Mouse (Mus musculus) left cerebral cortex, adult 2 months (tissue): ENCODE results near the gene Oxsm. TPM values are rescaled to one million over a fixed set of nuclear protein-coding genes. Genes with fewer than 3 reads are reported as not detected.

Experiments
- DNase-seq, 2 experiments: peaks; one replicate each; pipeline ENCODE4 v3.0.0; 2021 to 2022; ENCODE audit warnings: low spot score in 2 of 2, mixed read lengths in 1 of 2; ENCODE audit errors: extremely low spot score in 1 of 2
- H3K27ac ChIP-seq: fragments of 200-600 bp; 2 replicates; pipeline ENCODE4 v1.8.1; 2022
- H3K4me3 ChIP-seq: fragments of 200-600 bp; 2 replicates; pipeline ENCODE4 v1.8.1; 2022
- CTCF ChIP-seq: fragments of 200-600 bp; IDR thresholded peaks from 2 replicates; pipeline ENCODE4 v1.8.1; 2022; ENCODE audit warnings: antibody characterized with exemption, mild to moderate bottlenecking, moderate library complexity
- intact Hi-C: fragments of 180-260 bp; cut with DNase I; formaldehyde crosslinking; loops from one replicate; pipeline ENCODE4 v1.15.1; 2025
- long read RNA-seq, 2 experiments: library from polyadenylated mRNA; stranded (forward); transcript quantifications; one replicate each; pipeline ENCODE4 v2.0.0; 2021; ENCODE audit warnings: borderline mapping rate in 2 of 2
- total RNA-seq, 2 experiments: library from RNA; stranded (reverse); gene quantifications; 2 replicates each; pipeline ENCODE4 v1.2.3; 2021

Oxsm gene
- total RNA-seq, result 10 to 100 TPM; 10.1 to 10.4 TPM
- long read RNA-seq, experiment 1, partial matches to known transcripts, result 0 of 4 reads
- long read RNA-seq, experiment 1, other reads (novel, unspliced or antisense), result 3 of 4 reads
- long read RNA-seq, experiment 2, result 0 reads

DNA sequence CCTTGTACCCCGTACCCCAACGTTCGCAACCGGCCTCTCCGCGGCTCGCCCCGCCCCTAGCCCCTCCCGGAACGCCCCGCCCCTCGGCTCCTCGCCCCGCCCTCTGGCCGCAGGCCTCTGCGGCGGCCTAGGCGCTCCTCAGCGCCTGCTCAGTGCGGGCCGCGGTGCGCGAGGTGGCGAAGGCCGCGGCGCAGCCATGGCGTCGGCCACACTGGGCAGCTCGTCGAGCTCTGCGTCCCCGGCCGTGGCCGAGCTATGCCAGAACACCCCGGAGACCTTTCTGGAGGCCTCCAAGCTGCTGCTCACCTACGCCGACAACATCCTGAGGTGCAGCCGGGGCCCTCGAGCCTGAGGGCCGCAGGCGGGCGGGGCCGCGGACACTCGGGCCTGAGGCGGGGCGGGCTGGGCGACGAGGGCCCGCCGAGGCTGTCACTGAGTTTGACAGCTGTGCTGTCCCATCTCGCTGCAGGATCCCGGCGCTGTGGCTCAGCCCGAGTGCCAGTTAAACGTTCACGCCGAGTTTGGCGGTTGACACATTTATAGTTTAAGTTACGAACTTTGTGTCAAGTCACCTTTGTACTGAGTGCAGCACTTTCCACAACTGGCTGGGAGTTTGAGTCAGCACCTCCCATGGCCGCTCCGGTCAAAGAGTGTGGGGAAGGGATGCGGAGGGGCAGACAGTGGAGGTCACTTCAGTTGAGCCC is at the start of gene Oxsm, which contains the start of gene Ngly1:
TSS of gene Oxsm (minus strand) at position 638 of the 704 bp plus-strand sequence.
TSS of gene Ngly1 (plus strand) at position 110 of the 704 bp plus-strand sequence.
- intact Hi-C loops, result loop anchor here (2.0 kb wide), 1 partner anchor 115 kb away; the partner anchor contains the start of gene Top2b
- peak; percentile 83 to 86 for DNase-seq
- Histone ChIP-seq H3K27ac (peak within 1 kb of the TSS; percentile 98), H3K4me3 (peak within 1 kb of the TSS; percentile 96)
- no peak for TF ChIP-seq CTCF

- no peak for DNase-seq
- Histone ChIP-seq H3K4me3 (no peak overlapping the region), H3K27ac (peak overlapping the region; percentile 34)
- intact Hi-C loops, result no loop called here
- no peak for TF ChIP-seq CTCF
Observed at GRCm38 (mm10) chr14:16296816-16297468, 47.3 kb upstream of the Oxsm start.

DNA sequence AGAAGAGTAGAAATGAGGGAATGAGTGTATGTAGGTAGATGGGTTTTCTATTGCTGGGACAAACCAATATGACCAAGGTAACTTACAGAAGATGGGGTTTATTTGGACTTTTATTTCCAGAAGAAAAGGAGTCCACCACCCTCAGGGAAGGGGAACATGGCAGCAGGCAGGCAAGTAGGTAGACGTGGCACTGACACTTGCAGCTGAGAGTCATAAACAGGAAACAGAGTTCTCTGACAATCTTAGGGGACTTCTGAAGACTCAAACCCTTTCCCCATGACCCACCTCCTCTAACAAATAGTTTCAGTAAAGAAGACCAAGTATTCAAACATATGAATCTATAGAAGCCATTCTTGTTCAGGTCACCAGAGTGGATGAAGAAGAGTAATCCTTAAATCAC is 44.3 kb upstream of the Oxsm start:
- H3K27ac ChIP-seq, result no peak overlapping the region
- DNase-seq, result no peak
- no peak overlapping the region for H3K4me3 ChIP-seq
- no peak for TF ChIP-seq CTCF
- intact Hi-C loops, result loop anchor here (5.0 kb wide), 1 partner anchor 73 kb away; the partner anchor contains the start of gene Top2b

- Histone ChIP-seq H3K27ac (no peak overlapping the region), H3K4me3 (no peak overlapping the region)
- TF ChIP-seq CTCF, result no peak
- DNase-seq, result no peak
- intact Hi-C loops, result loop anchor here (5.0 kb wide), 1 partner anchor 74 kb away; the partner anchor contains the start of gene Top2b
Observed at GRCm38 (mm10) chr14:16293015-16293414, 43.4 kb upstream of the Oxsm start.

GRCm38 (mm10) chr14:16292371-16292770 is 42.8 kb upstream of the Oxsm start:
- intact Hi-C loops, result loop anchor here (5.0 kb wide), 1 partner anchor 75 kb away; the partner anchor contains the start of gene Top2b
- H3K4me3 ChIP-seq, result no peak overlapping the region
- no peak for TF ChIP-seq CTCF
- H3K27ac ChIP-seq, result 0 out of 2 replicates have a peak overlapping the region, but pooled peaks have one; percentile 32
- DNase-seq, result no peak

DNA sequence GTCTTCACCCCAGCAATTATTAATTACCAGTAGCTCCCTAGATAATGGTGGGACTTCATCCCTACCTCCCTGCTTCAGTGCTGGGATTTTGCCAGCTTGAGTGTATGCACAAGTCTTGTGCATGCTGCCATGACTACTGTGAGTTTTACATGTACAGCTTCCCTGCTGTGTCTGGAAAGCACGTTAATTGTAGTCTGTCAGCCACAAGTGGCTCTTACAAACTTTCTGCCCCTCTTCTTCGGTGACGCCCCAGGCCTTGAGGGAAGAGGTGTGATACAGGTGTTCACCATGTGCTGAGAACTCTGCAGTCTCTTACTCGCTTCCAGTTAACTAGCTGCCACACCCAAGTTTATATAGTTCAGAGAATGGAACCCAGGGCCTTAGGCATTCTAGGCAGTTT is 34.4 kb upstream of the Oxsm start:
- intact Hi-C loops, result no loop called here
- Histone ChIP-seq H3K27ac (no peak overlapping the region), H3K4me3 (no peak overlapping the region)
- no peak for TF ChIP-seq CTCF
- DNase-seq, result no peak

- intact Hi-C loops, result no loop called here
- DNase-seq, result no peak
Observed at GRCm38 (mm10) chr14:16279196-16279595, 29.6 kb upstream of the Oxsm start.

GRCm38 (mm10) chr14:16273677-16274076 is 24.1 kb upstream of the Oxsm start:
- Histone ChIP-seq H3K27ac (no peak overlapping the region), H3K4me3 (no peak overlapping the region)
- intact Hi-C loops, result no loop called here
- no peak for DNase-seq
- no peak for TF ChIP-seq CTCF

More at GRCm38 (mm10) chr14:16279196-16279595, 29.6 kb upstream of the Oxsm start:
- H3K27ac ChIP-seq, result no peak overlapping the region
- no peak overlapping the region for H3K4me3 ChIP-seq
- no peak for TF ChIP-seq CTCF

DNA sequence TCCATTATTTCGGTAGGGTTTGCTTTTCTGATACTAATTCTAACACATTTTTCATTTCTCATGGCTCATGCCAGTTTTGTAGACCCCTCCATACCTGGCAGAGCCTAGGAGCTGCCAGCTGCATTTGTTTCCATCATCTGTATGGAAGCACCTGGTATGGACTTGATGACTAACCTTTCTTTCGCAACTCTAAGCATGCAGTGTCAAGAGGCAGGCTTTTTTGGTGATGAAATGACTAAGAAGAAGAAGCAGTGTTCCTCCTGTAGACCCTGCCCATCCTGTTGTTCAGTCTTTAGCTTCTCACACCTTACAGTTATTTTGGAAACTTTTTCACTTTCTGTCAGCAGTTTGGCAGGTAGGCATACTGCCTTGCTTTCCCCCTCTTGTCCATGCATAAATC is 20.2 kb upstream of the Oxsm start:
- Histone ChIP-seq H3K4me3 (no peak overlapping the region), H3K27ac (no peak overlapping the region)
- DNase-seq, result no peak
- intact Hi-C loops, result no loop called here
- no peak for TF ChIP-seq CTCF

- Histone ChIP-seq H3K4me3 (no peak overlapping the region), H3K27ac (no peak overlapping the region)
- intact Hi-C loops, result no loop called here
- TF ChIP-seq CTCF, result no peak
- no peak for DNase-seq
Observed at GRCm38 (mm10) chr14:16267028-16267427, 17.4 kb upstream of the Oxsm start.

- intact Hi-C loops, result no loop called here
- Histone ChIP-seq H3K27ac (no peak overlapping the region), H3K4me3 (no peak overlapping the region)
- TF ChIP-seq CTCF, result no peak
- DNase-seq, result no peak
Observed at GRCm38 (mm10) chr14:16261869-16262268, 12.3 kb upstream of the Oxsm start.

DNA sequence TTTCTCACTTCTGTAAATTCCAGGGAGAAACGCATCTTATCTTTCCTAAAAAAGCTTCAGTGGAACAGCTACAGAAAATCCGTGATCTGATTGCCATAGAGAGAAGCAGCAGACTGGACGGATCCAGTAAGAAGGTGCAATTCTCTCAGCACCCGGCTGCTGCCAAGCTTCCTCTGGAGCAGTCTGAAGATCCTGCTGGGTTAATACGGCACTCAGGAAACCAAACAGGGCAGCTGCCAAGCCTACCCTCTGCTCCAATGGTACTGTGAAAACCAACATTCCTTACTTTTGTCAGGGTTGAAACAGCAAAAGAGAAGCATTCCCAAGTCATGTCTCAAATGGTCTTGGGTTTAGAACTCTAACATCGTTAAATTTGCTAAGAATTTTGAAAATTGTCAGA is 10.9 kb upstream of the Oxsm start:
- Histone ChIP-seq H3K27ac (no peak overlapping the region), H3K4me3 (no peak overlapping the region)
- intact Hi-C loops, result no loop called here
- TF ChIP-seq CTCF, result no peak
- DNase-seq, result no peak
